Mouse (Mus musculus) splenic B cell, adult 2 months (primary cell): ENCODE data around the gene AW549877.

Experiments
- DNase-seq: peaks from one replicate; pipeline ENCODE4 v3.0.0-alpha.2; 2011; ENCODE audit warnings: low read depth, low spot score
- H3K27me3 ChIP-seq: 2 replicates; pipeline ENCODE4 v1.6.1; 2012; ENCODE audit warnings: mild to moderate bottlenecking, low read length, moderate library complexity, mixed read lengths; ENCODE audit not compliant: control insufficient read depth, poor library complexity, insufficient read depth, severe bottlenecking
- H3K36me3 ChIP-seq: 2 replicates; pipeline ENCODE4 v1.6.1; 2012; ENCODE audit warnings: mild to moderate bottlenecking, low read length, moderate library complexity, mixed read lengths; ENCODE audit not compliant: control insufficient read depth, poor library complexity, insufficient read depth, severe bottlenecking

Gene AW549877

DNA sequence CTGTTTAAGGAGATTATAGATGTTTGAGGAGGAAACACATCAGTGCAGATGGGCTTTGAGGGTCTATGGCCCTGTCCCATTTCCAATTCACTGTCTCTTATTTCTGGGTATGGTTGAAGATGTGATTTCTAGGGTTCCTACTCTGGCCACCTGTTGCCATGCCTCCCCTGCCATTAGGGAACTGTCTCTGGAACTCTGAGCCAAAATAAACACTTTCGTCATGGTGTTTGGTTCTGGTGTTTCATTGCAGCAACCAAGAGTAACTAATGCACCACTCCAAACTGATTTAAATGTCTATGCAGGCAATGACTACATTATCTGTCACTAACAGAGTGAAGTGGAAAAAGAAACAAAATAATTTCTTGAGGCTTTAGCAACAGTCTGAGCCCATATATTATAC is 35.5 kb downstream of the AW549877 start:
- no peak for DNase-seq
- Histone ChIP-seq H3K27me3 (no peaks in the 10 kb centered on the region), H3K36me3 (no peaks in the 10 kb centered on the region)

DNA sequence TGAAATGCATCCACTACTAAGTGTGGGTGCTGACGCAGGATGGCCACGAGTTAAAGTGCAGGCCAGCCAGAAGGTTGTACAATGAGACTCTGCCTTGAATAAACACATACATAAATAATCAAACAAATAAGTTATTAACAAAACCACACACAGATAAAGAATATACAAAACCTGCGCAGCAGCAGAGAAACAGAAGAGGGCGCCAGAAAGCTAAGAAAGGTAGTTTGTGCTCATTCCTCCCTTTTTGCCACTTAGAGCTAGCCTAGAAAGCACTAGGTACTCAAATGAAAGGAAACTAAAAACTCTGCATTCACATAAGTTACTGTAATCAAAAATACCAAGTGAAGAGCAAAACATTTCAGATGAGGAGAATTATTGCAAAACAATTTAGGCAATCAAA is 37.6 kb downstream of the AW549877 start:
- Histone ChIP-seq H3K27me3 (no peaks in the 10 kb centered on the region), H3K36me3 (no peaks in the 10 kb centered on the region)
- peak; percentile 80 for DNase-seq

DNA sequence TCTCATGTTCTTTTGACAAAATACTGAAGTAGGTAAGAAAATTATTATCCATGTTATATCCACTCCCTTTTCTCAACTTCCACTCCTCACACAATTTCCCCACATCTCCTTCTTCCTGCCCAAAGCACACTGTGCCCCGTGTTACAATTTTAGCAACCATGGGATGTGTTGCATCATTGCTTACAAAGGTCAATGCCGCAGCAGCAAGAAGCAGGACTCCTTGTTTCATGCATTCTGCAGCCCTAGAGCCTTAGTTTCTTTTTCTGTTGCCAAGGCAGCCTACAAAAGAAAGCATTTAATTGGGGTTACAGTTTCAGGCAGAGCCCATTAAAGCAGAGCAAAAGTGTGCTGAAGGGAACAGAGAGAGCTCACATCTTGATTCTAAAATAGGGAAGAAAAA is 40.6 kb downstream of the AW549877 start:
- no peak for DNase-seq
- H3K36me3 ChIP-seq, result no peaks in the 10 kb centered on the region

DNA sequence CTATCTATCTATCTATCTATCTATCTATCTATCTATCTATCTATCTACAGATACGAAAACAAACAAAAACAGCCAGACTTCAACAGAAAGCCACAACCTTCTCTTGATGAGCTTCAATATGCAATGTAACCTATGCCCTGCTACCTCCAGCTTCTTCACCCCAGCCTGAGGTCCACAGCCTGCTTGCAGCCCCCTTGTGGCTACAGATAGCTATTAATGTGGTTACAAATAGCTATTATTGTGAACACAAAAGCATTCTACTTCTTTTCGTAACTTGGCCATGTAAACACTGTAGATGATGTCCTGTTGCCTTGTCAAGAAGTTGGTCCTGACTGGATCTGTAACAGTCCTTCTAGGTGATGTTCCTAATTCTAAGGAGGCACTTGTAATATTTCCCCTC is 57.4 kb downstream of the AW549877 start:
- no peaks in the 10 kb centered on the region for H3K27me3 ChIP-seq
- no peaks in the 10 kb centered on the region for H3K36me3 ChIP-seq
- DNase-seq, result no peak

More for the DNA sequence above, 40.6 kb downstream of the AW549877 start:
- no peaks in the 10 kb centered on the region for H3K27me3 ChIP-seq

DNA sequence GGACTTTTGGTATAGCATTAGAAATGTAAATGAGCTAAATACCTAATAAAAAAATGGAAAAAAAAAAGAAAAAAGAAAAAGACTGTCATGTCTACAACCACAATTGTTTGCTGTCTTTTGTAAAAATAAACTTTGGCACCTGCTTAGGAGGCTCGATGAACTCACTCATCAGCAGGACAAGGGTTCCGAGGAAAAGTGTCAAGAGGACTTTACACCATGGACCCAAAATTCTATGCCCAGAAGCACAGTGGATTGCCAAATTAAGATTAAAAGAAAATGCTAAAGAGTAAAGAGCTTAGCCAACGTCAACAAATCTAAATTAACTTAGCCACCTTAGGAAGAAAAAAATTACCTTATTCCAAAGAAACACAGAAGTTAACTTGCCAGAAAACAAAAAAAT is 59.5 kb downstream of the AW549877 start:
- H3K36me3 ChIP-seq, result no peaks in the 10 kb centered on the region
- no peak for DNase-seq

DNA sequence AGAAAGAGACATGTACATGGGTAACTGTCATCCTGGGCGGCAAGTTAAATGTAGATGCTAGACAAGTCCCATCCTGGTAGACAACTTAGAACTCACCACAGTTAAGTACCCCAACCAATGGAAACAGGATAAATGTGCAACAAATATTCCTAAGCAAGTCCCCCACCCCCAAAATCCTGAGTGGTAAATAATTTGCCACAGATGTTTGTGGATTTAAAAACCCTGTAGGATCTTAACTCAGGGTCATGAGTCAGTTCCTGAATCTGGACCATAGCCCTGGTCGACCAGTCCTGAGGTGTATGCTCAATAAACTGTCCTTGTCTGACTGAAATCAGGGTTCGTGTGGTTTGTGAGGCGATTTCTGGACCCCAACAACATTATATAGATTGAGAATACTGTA is 62.1 kb downstream of the AW549877 start:
- no peaks in the 10 kb centered on the region for H3K27me3 ChIP-seq
- no peak for DNase-seq
- H3K36me3 ChIP-seq, result no peaks in the 10 kb centered on the region

More for the DNA sequence above, 59.5 kb downstream of the AW549877 start:
- H3K27me3 ChIP-seq, result no peaks in the 10 kb centered on the region
